Mouse (Mus musculus) v-Abl transformed pro-B cells (cell line): ENCODE results near the gene Gm15140.
"Not testable (repeated sequence)": the region's sequence is repeated elsewhere in the genome, so short reads cannot be mapped to it uniquely, and the experiment has no call there.

Source experiments
- in situ Hi-C, 2 experiments: fragments of 400-800 bp; cut with MboI; formaldehyde crosslinking; loops; one replicate each; pipeline ENCODE4 v1.15.1; 2025; ENCODE audit not compliant: unreplicated experiment in 2 of 2

Gene Gm15140

DNA sequence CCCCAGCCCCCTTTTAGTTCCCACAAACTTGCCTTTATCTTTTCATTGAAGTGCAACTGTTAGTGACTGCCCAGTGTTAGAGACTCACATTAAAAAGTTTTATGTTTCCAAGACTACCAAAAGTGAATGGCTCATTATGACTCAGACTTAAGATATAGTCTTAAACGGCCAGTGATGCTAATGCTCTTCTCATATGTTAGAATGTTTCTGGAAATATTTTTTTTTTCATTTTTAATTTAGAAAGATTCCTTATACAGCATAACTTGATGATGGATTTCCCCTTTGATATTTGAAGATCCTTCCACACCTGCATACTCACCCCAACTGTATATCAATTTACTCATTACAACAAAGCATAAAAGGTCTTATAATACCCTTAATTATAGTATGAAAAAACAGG lies at the start of gene Gm15140:
TSS of gene Gm15140 (minus strand) at position 101 of the 400 bp plus-strand sequence.
- in situ Hi-C loops = not testable (repeated sequence)
